Mouse (Mus musculus): ENCODE data around the gene Top1.

- TF ChIP-seq POLR2A (IDR thresholded peaks at IDR 0.05; ENCODE audit: control insufficient read depth, extremely low read depth, insufficient read depth, low read length, poor library complexity) (no peak), CTCF (IDR thresholded peaks at IDR 0.05; ENCODE audit: borderline replicate concordance, control insufficient read depth, extremely low read depth, insufficient read depth, low read length, poor library complexity) (no peak)
Measured at GRCm38 (mm10) chr2:160741580-160741979, 95.9 kb downstream of the Top1 start.

Data from thymus, adult 2 months (tissue).